Mouse (Mus musculus): Measurements from ENCODE around the gene Xpc.

Xpc gene

DNA sequence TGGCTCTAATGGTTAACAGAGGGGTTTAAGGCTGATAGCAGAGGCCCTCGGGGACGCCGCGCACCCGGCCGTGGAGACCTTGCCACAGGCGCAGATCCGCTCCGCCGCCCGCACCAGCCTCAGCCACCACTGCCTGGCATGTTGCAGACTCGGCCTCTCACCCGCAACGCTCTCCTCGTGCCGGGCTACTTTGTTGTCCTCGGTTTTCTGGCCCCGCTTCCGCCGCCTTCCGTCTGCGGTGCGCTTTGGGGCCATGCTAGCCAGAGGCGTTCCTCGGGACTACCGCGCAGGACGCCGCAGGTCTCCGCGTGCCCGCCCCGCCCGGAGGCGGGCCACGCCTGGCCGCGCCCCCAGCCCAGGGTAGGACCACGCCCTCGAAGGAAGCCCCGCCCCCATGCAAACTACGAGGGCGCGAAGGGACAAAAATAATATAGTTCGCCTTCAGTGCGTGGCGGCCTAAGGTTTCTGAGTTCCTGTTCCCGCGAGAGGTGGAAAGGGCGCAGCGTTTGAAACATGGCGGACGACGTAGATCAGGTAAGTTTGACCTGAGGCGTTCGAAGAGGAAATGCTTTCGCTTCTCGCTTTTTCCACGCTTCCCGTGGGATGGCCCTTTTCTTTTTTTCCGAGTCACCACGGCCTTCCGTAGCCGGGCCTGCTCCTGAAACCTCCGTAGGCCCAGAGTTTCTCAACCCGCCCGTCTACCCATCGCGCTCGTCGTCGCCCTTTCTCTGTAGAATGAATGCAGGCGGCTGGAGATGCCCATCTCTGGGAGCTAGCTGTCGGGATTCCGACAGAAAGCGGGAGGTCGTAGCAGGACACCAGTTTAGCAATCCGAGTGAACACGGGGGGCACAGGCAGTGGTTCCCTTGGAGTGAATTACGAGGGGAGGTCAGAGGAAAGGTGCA is at the start of gene Xpc, which contains the start of gene Lsm3:
Gene Xpc, minus strand, starts transcription at position 344 of the 905 bp plus-strand sequence.
Gene Lsm3, plus strand, starts transcription at position 384 of the 905 bp plus-strand sequence.
- peak; percentile 96 to 97 for DNase-seq (ENCODE audit: low spot score in 2 of 2)

DNA sequence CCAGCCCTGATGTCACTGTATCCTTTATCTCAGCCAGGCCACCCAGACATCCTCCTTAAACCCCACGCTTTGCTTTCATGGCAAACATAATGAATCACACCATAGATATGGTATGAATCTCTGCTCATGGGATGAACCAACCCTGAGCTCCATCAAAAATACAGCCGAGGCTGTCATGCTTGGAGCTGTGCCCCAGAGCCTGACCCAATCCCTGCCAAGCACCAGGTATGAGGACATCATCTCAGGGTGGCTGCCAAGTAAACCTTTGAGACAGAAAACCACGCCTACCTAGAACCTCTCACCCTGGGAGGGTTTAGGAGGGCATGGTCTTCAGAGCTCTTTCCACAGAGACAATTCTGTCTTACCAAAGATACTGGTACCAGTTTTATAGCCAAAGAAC is 47.3 kb upstream of the Xpc start:
- no peak for DNase-seq (ENCODE audit: low spot score in 2 of 2)

DNA sequence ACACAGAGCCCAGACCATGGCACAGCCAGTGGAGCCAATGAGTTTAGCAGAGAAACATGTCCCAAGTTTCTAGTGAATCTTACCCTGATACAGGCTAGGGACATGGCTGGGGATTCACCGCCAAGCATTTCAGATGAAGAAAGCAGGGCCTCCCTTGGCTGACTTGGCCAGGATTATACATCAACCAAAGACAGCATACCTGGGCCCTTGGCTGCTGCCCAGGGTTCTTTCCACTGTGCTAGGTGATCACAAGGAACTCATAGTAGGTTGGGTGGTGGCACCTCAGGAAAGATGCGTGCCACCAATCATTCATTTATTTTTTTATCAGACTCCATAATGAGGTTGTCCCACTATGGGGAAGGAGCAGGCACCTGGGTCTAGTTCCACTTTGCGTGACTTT is 44.5 kb upstream of the Xpc start:
- no peak for DNase-seq (ENCODE audit: low spot score in 2 of 2)

DNA sequence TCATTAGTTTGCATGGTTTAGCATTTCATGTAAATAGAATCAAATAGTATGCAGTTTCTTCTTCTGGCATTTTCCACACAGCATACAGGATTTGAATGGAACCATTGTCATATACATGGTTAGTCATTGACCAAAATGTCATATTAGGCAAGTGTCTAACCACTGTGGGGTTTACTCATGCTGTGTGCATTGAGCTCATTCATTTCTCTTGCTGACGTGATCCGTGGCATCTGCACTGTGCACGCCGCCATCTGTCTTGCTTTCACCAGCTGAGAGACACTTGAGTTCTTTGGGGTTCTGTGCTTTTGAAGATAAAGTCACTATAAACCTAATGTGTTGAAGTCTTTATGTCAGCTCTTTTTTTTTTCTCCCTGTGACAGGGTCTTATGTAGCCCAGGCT is 43.7 kb upstream of the Xpc start:
- peak in 1 of 2 experiments; percentile 18 for DNase-seq (ENCODE audit: low spot score in 2 of 2)

DNA sequence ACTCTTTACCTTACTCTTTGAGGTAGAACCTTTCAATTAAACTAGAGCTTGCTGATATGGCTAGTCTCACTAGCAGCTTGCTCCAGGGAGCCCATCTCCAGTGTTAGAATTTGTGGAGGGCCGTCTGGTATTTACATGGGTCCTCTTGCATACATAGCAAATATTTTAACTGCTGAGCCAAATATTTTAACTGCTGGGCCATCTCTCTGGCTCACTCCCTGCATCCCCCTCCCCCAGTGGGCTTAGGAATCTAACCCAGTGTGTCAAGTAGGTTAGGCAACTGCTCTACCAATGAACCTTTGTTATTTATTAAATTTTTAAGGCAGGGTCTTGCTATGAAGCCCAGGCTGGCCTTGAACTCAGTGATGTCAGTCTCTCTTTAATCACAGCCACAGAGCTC is 42.9 kb upstream of the Xpc start:
- no peak for DNase-seq (ENCODE audit: low spot score in 2 of 2)

DNA sequence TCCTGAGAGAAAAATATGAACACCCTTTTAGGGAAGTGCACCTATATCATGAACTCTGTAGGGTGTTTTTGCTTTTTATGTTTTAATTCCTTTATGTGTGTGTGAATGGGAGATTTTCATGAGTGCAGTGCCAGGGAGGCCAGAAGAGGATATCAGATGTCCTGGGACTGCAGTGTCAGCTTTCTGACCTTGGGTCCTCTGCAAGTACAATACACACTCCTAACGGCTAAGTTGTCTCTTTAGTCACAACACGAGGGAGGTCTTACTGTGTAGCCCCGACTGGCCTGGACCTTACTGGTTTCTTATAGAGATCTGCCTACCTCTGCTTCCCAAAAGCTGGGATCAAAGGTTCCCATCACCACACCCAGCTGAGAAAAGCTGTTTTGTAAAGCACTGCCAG is 37.0 kb upstream of the Xpc start:
- DNase-seq (ENCODE audit: low spot score in 2 of 2) = no peak

DNA sequence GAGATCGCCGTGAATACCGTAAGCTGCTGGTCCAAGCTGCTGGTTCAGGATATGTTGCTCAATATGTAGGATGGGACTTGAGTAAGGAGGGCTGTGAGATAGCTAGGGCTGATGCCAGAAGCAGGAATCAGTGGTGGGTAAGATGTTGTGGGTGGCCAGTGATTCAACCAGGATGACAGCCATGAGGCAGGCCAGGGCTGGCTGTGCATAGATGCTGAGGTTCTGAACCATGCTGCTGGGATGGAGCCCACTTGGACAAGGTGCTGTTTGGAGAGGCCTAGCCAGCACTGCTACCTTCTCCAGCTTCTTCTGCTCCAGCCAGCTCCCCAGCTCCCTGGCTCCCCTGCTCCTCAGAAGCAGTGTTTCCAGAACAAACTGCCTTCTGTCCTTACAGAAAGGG is 36.0 kb upstream of the Xpc start:
- DNase-seq (ENCODE audit: low spot score in 2 of 2) = no peak

DNA sequence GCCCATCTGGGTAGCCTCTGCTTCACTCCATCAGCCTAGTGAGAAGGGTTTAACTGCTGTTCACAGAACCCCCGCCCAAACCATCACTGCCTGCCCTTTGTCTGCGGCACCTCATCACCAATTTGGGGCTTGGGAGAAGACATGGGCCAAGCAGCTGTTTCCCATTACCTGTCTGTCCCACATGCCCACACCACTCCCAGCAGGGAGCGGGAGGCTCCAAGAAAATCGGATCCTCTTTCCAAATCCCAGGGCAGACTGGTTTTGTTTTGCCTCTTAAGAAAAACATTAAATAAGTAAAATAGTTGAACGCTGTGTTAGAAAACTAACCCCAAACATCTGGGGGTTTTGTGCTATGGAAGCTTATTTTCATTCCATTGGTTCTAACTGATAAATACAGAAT is 33.9 kb upstream of the Xpc start:
- DNase-seq (ENCODE audit: low spot score in 2 of 2) = no peak

DNA sequence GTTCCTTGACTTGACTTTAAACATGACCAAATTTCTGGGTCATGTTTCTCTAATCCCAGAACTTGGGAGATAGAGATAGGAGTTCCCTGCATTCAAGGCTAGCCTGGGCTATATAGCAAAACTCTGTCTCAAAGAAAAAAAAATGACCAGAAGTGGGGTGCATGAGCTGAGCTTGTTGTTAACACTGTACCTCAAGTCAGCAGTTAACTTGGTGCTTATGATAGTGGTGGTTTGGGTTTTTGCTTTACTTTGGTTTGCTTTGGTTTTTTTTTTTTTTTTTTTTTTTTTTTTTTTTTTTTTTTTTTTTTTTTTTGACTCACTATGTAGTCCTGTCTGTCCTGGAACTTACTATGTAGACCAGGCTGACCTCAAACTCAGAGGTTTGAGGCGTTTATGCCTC is 31.6 kb upstream of the Xpc start:
- DNase-seq (ENCODE audit: low spot score in 2 of 2) = no peak

DNA sequence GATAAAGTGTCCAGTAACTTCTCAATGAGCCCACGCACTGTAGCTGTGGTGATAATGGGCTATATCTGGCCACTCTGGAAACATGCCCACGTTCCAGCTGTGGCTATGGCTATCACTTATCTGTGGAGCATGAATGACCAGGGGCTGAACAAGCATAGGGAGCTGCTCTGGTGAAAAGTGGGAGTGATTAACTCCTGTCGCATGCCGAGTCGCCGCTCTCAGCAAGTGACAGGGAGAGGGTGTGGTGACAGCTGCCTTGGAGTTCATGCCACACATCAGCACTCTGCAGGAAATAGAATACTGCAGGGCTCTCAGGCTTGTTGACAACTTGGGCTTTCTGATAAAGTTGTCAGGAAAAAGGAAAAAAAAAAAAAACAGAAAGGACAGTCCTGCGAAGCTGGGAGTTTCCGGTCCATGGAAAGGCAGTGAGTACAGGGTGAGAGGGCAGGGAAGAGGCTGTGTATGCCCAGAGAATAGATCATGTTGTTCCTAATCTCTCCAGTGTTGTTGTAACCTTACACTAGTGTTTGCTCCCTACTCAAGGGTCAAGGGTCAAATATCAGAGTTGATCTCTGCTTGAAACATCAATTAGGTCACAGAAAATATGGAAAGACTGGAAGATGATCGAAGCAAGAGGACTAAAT is 30.7 kb upstream of the Xpc start:
- no peak for DNase-seq (ENCODE audit: low spot score in 2 of 2)

DNA sequence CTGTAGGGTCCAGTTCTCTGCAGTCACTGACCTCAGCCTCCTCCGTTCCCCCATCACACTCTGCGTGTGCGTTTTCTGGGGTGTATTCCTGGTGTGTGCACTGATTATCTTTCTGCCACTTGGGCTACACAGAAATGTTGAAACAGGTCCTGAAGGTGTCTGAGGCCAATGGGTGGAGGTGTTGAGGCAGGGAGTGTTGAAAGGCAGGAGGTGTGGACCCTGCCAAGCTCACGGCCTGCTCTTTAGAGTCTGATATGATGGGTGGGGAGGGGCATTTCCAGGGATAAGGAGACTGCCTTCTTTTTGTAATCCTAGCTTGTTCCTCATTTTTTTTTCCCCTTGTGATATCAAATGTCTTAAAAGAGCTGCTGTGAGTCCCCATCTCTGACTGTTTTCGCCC is 27.4 kb upstream of the Xpc start:
- DNase-seq (ENCODE audit: low spot score in 2 of 2) = no peak

DNA sequence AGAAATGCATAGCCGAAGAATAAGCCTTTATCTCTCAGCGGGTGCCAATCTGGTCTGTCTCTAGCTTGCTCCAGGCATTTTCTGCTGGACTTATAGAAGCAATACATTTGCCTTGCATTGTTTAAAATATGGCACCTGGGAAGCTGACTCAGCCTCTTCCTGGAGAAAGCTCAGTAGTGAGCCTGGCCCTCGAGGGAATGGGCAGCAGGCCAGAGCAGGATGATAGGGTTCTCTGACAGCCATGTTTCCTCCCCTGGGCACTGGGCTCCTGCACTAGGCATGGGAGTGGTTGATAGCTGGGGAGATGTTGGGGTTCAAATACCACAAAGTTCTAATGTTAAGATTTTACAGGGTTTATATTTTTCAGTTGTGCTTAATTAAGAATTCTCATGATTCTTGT is 25.6 kb upstream of the Xpc start:
- no peak for DNase-seq (ENCODE audit: low spot score in 2 of 2)

DNA sequence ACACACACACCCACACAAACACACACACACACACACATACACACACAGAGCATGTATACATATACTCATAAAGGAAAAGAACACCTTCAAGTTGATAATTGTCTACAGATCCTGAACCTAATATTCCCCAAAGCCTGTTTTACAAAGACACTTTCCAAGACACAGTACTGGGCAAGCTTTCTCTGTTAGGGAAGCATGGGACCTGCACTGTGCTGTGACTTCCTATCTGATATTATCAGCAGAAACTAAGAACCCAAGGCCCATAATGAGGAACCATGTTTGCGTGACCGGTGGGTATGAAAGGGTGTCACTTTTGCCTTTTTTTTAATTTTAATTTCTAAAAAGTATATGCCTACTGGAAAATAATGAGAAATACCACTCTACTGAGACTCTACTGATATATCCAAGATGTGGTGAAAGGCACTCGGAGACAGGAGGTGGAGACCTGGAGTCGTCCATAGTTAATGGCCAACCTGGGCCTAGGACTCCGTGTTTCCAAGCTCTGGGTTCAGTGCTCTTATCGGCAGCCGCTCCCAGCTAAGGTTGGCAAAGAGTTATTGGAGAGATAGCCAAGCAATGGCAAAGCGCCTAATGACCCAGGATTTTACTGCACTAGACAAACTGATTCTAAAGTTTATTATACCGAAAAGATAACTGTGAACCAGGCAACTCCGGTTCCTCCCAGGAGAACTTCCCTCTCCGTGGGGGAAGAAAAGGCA is 20.5 kb upstream of the Xpc start:
- DNase-seq (ENCODE audit: low spot score in 2 of 2) = no peak

DNA sequence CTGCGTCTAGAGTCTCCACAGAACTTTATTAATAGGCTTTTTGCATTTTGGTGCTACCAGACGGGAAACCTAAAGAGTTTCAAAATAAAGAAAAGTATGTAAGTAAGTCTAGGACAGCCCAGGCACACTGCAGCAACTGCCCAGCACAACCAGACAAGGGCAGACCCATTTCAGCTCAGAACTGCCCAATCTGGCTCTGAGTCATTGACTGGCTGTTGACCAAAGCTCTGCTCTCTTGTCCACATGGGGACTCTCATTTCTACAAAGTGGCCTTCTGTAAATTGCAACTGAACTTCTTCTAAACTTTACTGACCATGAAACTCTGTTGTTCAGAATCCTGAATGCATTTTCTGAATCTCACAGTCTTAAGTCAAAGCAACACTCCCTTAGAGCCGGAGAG is 19.5 kb upstream of the Xpc start:
- no peak for DNase-seq (ENCODE audit: low spot score in 2 of 2)

DNA sequence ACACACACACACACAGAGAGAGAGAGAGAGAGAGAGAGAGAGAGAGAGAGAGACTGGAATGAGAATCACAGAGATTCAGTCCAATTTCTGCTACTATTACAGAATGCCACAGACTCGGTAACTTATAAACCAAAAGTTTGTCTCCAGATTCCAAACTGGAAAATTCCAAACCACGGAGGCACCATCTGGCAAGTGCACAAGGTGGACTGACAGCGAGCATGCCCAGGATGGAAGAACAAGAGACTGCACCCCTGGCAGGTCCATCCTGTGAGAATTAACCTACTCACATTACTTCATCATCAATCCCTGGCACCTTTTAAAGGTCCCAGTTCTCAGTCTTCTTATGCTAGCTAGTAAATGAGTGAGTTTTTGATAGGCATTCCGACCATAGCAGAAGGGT is 18.6 kb upstream of the Xpc start:
- no peak for DNase-seq (ENCODE audit: low spot score in 2 of 2)

DNA sequence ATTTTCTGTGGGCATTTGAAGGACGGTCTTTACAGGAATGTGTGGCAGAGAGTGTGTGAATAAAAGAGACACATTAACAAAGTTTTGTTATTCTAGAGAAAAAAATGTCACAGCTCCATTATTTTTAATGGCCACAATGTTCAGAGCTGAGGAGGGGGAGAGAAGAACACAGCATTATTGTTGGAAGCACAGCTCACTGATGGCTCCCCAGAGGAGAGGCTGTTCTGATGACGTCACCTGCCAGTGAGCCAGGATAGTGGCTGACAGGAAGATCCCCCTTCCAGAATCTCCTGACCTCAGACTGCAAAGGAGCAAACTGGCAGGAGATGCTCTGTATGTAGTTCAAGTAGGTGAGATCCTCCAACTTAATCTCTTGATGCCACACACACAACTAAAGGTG is 18.1 kb upstream of the Xpc start:
- DNase-seq (ENCODE audit: low spot score in 2 of 2) = no peak

DNA sequence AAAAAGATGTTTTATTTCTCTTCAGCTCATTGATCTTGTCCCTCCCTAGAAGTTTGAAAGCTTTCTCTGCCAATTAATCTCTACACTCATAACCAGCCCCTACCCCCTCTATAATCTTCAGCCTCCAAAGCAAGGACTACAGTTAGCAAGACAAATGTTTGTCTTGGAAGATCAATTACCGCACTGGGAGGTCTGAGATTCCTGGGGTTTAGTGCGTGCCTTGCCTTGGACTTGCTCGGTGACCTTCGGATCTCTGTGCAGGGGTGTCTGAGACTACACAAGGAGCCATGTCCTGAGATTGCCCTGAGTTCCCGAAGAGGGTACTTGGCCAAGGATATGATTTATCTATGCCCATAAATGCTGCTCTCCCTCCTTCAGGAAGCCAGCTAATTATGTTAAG is 17.7 kb upstream of the Xpc start:
- DNase-seq (ENCODE audit: low spot score in 2 of 2) = no peak

DNA sequence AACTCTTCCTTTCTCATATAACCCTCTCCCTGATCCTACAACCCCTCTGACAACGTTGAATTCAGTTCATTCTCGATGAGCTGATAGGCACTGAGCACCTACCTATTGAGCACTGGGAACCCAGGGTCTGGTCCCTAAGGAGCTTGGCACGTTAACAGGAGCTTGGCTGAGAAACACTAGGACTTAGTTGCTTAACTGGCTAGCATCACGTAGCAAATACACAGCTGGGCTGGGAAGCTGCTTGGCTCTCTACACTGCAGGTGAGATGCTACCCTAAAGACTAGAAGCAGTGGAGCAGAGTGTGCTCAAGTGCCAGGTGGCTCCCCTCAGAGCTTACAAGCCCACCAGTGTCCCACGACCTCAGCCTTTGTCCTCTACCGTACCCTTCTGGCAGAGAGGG is 17.0 kb upstream of the Xpc start:
- DNase-seq (ENCODE audit: low spot score in 2 of 2) = no peak

DNA sequence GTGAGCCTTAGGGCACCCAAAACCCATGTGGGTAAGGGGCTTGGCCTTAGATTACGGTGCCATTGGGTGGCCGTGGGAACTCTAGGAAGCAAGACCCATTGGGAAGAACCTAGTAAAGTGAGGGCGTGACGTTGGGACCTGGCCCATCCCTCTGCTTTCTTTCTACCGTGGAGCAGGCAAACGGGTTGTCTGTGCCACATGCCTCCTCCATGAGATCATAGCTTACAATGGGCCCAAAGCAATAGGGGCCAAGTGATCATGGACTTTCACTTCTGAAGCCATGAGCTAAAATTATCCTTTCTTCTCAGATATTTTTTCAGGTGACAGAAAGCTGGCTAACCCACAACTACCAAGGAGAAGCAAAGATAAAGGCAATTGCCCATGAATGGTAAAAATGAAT is 15.6 kb upstream of the Xpc start:
- DNase-seq (ENCODE audit: low spot score in 2 of 2) = no peak

DNA sequence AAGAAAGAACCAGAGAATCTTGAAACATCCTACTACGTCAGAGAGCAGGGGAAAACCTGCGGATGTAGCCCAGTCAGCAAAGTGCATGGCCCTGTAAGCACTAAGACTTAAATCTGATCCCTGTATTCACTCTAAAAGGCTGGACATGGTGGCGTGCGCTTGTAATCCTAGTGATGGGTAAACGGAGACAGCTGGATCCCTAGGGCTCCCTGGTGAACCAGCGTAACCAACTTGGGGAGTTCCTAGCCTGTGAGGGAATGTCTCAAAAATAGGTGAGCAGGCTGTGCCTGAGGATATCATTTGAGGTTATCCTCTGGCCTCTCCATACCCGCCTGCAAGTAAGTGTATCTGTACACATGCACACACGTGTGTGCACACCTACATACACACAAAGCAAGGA is 15.0 kb upstream of the Xpc start:
- no peak for DNase-seq (ENCODE audit: low spot score in 2 of 2)

DNA sequence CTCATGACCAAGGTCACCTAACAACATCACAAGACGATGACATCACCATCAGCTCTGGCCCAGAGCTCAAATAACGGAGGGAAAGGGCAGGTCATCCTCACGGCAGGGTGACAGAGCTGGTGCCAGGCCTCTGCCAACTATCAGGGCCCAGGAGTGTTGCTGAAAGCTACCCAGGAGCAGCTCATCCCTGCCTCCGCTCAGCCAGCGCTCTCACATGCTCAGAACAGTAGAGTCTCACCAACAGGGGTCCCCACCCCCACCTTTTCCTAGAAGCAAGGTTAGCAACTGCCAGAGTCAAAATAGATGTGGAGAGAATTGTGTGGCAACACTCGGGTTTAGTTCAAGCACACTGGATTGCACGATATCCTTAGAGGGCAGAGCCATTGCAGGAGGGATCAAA is 12.6 kb upstream of the Xpc start:
- DNase-seq (ENCODE audit: low spot score in 2 of 2) = no peak

DNA sequence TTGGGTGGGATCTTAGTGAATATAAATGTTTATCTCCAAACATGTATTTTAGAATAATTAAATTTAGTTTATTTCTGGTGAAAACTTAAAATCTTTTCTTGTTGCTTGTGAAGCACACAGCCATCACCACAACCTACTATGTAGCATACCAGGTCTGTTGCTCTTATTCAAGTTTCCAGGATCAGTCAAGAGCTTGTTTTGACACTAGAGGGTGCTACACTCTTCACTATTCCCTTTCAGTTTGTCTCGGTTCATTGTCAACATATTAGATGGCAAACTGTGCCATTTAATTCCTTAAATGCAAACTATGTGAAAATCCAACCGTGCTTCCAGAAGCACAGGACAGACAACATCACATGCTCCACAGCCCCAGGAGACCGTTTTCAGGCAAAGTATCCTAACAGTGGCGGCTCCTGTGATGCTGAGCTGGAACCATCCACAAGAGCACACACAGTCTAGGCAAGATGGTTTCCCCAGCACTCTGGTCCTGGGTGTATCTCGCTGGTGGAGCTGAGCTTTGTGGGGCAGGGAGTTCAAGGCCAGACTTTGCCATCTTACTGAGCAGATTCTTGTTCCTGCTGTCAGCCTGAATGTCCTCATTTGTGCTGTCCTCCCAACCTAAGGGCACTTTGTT is 11.7 kb upstream of the Xpc start:
- no peak for DNase-seq (ENCODE audit: low spot score in 2 of 2)

All from frontal cortex, postnatal 10 days (tissue).